Mouse (Mus musculus) kidney, postnatal 14 days (tissue): ENCODE measurements at regions not wholly inside any gene's neighbourhood (a gene's known extent, or its start where the extent isn't known, plus 50 kb on each side); places are given as distances from the start of the nearest gene placed in this dataset.
A peak's percentile ranks its signal among the peaks of the same experiment; 100 is the strongest.

ENCODE experiments used
- DNase-seq: peaks from one replicate; pipeline ENCODE4 v3.0.0; 2022; ENCODE audit warnings: mixed read lengths

GRCm38 (mm10) chr2:79087600-79088205 lies 167.5 kb upstream of the Itga4 start:
- peak; percentile 29 for DNase-seq

GRCm38 (mm10) chr2:79090273-79090672 lies 165.0 kb upstream of the Itga4 start:
- no peak for DNase-seq

- DNase-seq, result no peak
Measured at GRCm38 (mm10) chr2:79094298-79094697, 160.9 kb upstream of the Itga4 start.

GRCm38 (mm10) chr2:79096532-79097251 lies 158.5 kb upstream of the Itga4 start:
- DNase-seq, result no peak

GRCm38 (mm10) chr2:79099601-79100000 lies 155.6 kb upstream of the Itga4 start:
- no peak for DNase-seq

- DNase-seq, result no peak
Measured at GRCm38 (mm10) chr2:79111673-79112072, 143.6 kb upstream of the Itga4 start.

GRCm38 (mm10) chr2:79112076-79112475 lies 143.2 kb upstream of the Itga4 start:
- DNase-seq, result no peak

- DNase-seq, result no peak
Measured at GRCm38 (mm10) chr2:79120610-79121345, 134.4 kb upstream of the Itga4 start.

GRCm38 (mm10) chr2:79122530-79122929 lies 132.7 kb upstream of the Itga4 start:
- no peak for DNase-seq

- no peak for DNase-seq
Measured at GRCm38 (mm10) chr2:79124272-79124976, 130.8 kb upstream of the Itga4 start.

GRCm38 (mm10) chr2:79126170-79126879 lies 128.9 kb upstream of the Itga4 start:
- DNase-seq, result no peak

- DNase-seq, result no peak
Measured at GRCm38 (mm10) chr2:79126996-79127741, 128.1 kb upstream of the Itga4 start.

GRCm38 (mm10) chr2:79127822-79128221 lies 127.4 kb upstream of the Itga4 start:
- DNase-seq, result no peak

GRCm38 (mm10) chr2:79130660-79131059 lies 124.6 kb upstream of the Itga4 start:
- no peak for DNase-seq

- no peak for DNase-seq
Measured at GRCm38 (mm10) chr2:79131235-79131634, 124.0 kb upstream of the Itga4 start.

- no peak for DNase-seq
Measured at GRCm38 (mm10) chr2:79131743-79132517, 123.3 kb upstream of the Itga4 start.

GRCm38 (mm10) chr2:79132518-79132845 lies 122.7 kb upstream of the Itga4 start:
- DNase-seq, result no peak

GRCm38 (mm10) chr2:79134281-79134680 lies 120.9 kb upstream of the Itga4 start:
- DNase-seq, result no peak

- DNase-seq, result no peak
Measured at GRCm38 (mm10) chr2:79135986-79136385, 119.2 kb upstream of the Itga4 start.

- no peak for DNase-seq
Measured at GRCm38 (mm10) chr2:79136619-79137458, 118.4 kb upstream of the Itga4 start.
